Mouse (Mus musculus) CH12.LX (cell line): ENCODE measurements around the gene Cyb5b.

Source experiments
- CHD1 ChIP-seq: IDR thresholded peaks from 2 replicates; pipeline ENCODE4 v1.6.1; 2012; ENCODE audit warnings: low read depth, low read length, improper control_type of control experiment, inconsistent platforms
- CHD2 ChIP-seq: IDR thresholded peaks from 2 replicates; pipeline ENCODE4 v1.6.1; 2011; ENCODE audit warnings: low read length, improper control_type of control experiment
- CTCF ChIP-seq, 2 experiments: IDR thresholded peaks in 1 of 2; conservative IDR thresholded peaks in 1 of 2; 2 replicates each; pipeline ENCODE4 v1.5.1; 2011 to 2012; ENCODE audit warnings: low read depth in 2 of 2, low read length in 2 of 2, improper control_type of control experiment in 1 of 2, inconsistent platforms in 1 of 2, mild to moderate bottlenecking in 1 of 2, moderate library complexity in 1 of 2
- EP300 ChIP-seq: IDR thresholded peaks from 2 replicates; pipeline ENCODE4 v1.6.1; 2011; ENCODE audit warnings: low read length, improper control_type of control experiment
- JUND ChIP-seq: conservative IDR thresholded peaks from 2 replicates; pipeline ENCODE4 v1.6.1; 2011; ENCODE audit warnings: low read depth, low read length, improper control_type of control experiment
- MXI1 ChIP-seq: IDR thresholded peaks from 2 replicates; pipeline ENCODE4 v1.6.1; 2011; ENCODE audit warnings: mild to moderate bottlenecking, low read depth, low read length, improper control_type of control experiment
- PAX5 ChIP-seq: IDR thresholded peaks from 2 replicates; pipeline ENCODE4 v1.6.1; 2012; ENCODE audit warnings: low read length, inconsistent platforms, mixed read lengths
- RAD21 ChIP-seq: IDR thresholded peaks from 2 replicates; pipeline ENCODE4 v1.6.1; 2011; ENCODE audit warnings: low read depth, mild to moderate bottlenecking, low read length, improper control_type of control experiment, moderate library complexity
- RCOR1 ChIP-seq: conservative IDR thresholded peaks from 2 replicates; pipeline ENCODE4 v1.6.1; 2012; ENCODE audit warnings: low read depth, mild to moderate bottlenecking, inconsistent platforms, low read length, improper control_type of control experiment
- TBP ChIP-seq: conservative IDR thresholded peaks from 2 replicates; pipeline ENCODE4 v1.6.1; 2011; ENCODE audit warnings: low read depth, low read length, improper control_type of control experiment
- TCF12 ChIP-seq: IDR thresholded peaks from 2 replicates; pipeline ENCODE4 v1.6.1; 2014; ENCODE audit warnings: low read depth, mild to moderate bottlenecking, inconsistent platforms, low read length, improper control_type of control experiment
- ZMIZ1 ChIP-seq: IDR thresholded peaks from 2 replicates; pipeline ENCODE4 v1.6.1; 2012; ENCODE audit warnings: low read depth, mild to moderate bottlenecking, inconsistent platforms, low read length, improper control_type of control experiment

GRCm38 (mm10) chr8:107172969-107173645 is 22.7 kb downstream of the Cyb5b start:
- TF ChIP-seq MXI1 (no peak), CTCF (conservative IDR thresholded peaks at IDR 0.05 in 1 of 2, IDR thresholded peaks at IDR 0.05 in 1 of 2; ENCODE audit: low read depth in 2 of 2, low read length in 2 of 2) (no peak), PAX5 (no peak), TCF12 (no peak), RAD21 (no peak), RCOR1 (no peak), ZMIZ1 (no peak), CHD1 (no peak), TBP (no peak), CHD2 (no peak), EP300 (no peak), JUND (no peak)
